Mouse (Mus musculus): ENCODE results near the gene Krt17.
"Not testable (repeated sequence)": the region's sequence is repeated elsewhere in the genome, so short reads cannot be mapped to it uniquely, and the experiment has no call there.

The Krt17 gene

DNA sequence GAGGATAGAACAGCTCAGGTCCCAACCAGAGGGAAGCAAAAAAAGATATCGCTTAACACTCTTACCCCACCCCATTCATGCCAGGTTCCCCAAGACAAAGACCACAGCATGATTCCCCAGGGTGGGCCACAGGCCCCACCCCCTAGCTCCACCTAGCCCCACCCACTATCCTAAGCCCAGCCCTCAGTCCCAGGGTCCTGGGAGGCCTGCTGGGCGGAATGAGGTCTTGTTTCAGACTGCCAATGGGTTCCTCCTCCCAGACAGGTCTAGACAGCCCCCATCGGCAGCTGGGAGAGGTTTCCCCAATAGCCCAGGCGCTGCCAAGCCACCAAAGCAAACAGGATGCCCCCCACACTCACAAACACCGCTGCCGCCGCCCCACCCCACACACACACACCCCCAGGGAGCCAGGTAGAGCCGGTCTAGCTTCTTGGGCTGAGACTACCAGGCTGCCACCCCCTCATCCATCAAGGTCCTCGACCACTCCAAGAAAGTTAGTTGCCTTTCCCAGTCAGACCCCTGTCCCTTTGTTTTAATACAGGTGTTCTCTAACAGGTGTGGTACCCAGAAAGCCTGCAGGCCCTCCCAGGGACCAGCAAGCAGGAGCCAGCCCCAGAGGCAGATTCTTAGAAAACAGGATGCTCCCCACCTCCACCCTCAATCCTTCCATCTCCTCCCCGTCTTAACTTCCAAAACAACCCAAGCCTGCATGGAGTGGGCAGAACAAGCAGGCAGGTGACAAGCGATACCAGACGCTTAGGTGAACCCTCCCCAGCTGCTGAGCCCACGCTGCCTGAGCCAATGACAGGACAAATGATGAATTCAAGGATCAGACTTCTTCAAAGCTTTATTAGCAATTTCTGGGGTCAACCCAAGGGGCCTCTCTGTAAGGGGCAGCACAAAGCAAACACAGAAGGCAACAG, 1.5 kb upstream of the Krt17 start:
- no peak for DNase-seq (ENCODE audit: low spot score)

DNA sequence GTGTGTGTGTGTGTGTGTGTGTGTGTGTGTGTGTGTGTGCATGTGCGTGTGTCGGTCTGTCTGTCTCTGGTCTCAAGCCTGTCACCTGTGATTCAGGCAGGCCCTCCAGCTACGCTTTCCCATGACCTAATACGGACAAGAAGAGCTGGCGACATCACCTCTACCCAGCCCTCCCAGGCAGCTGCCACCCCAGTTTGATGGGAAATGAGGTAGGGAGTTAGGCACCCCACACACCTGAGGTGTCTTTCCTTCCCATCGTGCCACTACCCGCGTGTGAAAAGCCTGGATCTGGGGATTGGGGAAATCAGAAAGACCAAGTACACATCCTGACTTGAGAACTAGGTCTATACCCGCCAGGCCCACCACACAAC, 391 bp upstream of the Krt17 start:
- no peak for DNase-seq (ENCODE audit: low spot score)

DNA sequence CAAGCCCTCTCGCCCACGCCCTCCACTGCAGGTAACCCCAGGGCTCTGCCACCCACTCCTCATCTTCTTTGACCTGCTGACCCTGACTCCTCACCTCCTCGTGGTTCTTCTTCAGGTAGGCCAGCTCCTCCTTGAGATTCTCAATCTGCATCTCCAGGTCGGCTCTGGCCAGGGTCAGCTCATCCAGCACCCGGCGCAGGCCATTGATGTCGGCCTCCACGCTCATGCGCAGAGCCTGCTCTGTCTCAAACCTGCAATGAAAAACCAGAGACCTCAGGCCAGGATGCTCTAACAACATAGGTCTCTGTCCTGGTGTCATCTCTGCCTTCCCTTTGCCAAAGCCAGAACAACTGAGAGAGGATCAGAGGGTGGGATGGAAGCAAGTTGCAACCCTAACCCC, 1.8 kb downstream of the Krt17 start:
- DNase-seq (ENCODE audit: low spot score), result no peak

- no peak for DNase-seq (ENCODE audit: low spot score)
Observed at GRCm38 (mm10) chr11:100257967-100258366, 2.9 kb downstream of the Krt17 start.

GRCm38 (mm10) chr11:100255514-100255913, 5.3 kb downstream of the Krt17 start:
- DNase-seq (ENCODE audit: low spot score), result no peak

DNA sequence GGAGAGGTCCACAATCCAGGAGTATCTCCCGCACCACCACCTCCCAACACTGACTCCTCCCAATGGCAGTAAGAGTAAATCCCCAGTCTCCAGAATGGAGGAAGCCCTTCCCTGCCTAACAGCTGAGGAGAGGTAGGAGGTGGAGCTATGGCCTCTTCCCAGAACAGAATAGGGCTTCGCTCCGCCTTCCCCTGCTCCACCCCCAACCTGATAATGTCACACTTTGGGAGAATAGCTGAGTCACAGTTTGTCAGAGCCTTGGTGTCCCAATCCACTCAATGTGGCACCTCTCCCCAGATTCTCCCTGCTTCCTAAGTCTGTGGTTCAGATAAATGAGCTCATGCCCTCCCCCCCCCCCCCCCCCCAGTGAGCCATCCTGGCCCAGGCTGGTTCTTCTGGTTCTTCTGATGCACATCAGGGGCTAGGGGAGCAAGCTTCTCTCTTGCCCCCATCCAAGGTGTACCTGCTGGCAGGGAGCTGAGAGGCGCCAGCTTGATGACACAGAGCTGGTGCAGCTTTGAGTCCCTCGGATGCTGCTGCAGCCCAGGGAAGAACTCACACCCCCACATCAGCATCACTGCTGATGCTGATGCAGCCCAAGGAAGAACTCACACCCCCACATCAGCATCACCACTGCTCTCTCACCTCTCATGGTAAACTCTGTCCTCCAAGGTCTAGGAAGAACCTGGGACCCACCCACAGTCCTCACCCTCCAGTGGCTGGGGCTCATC, 6.3 kb downstream of the Krt17 start:
- no peak for DNase-seq (ENCODE audit: low spot score)

GRCm38 (mm10) chr11:100248852-100249465, 11.9 kb downstream of the Krt17 start, which contains the start of gene Krt16:
Gene Krt16 (minus strand): TSS chr11:100248902.
- DNase-seq (ENCODE audit: low spot score), result no peak

GRCm38 (mm10) chr11:100246471-100246870, 14.4 kb downstream of the Krt17 start:
- DNase-seq (ENCODE audit: low spot score), result not testable (repeated sequence)

GRCm38 (mm10) chr11:100240272-100240671, 20.6 kb downstream of the Krt17 start:
- DNase-seq (ENCODE audit: low spot score), result not testable (repeated sequence)

GRCm38 (mm10) chr11:100221741-100222140, 39.1 kb downstream of the Krt17 start:
- DNase-seq (ENCODE audit: low spot score), result no peak

DNA sequence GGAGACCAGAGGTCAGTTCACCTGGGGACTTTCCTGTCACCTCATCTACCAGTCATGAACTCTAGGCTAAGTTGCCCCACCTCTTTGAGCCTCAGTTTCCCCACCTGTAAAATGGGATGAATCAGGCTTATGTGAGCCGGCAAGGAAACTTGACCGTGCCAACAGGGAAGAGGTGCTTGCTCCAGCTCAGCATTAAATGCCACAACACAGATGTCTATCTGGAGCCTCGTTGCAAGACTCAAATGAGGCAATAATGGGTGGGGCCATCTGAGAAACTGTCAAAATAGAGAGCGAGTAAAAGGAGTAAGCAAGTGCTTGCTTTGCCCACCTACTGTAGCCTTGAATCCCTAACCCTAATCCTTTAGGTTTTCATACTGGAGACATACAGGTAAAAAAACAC, 41.5 kb downstream of the Krt17 start:
- DNase-seq (ENCODE audit: low spot score), result no peak

DNA sequence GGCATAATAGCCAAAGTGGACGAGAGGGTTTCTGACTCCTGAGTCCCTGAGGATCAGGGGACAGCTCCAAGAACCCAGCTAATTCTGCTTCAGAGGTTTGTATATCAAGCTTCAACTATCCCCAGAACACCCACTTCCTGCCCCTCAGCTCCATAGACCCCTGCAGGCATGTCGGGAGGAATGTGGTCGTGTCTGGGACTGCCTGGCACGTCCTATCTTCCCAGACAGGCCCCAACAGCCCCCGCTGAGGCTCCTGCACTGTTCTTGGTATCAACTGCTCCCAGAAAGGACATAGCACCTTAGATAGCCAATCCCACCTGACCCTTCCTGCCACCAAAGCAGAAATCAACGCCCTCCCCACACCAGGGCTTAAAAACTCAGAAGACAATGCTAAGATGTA, 52.3 kb downstream of the Krt17 start:
- peak; percentile 43 for DNase-seq (ENCODE audit: low spot score)

- no peak for DNase-seq (ENCODE audit: low spot score)
Observed at GRCm38 (mm10) chr11:100207498-100207897, 53.3 kb downstream of the Krt17 start, which contains the start of gene Krt14. Gene Krt14 (minus strand): TSS chr11:100207548.
